ENCODE assay signal across 26 mouse cellular contexts in genomic region chr17:33139261-33139820, GRCm38 (mm10). TPM values are rescaled to one million over a fixed set of nuclear protein-coding genes. Genes with fewer than 3 reads are reported as not detected.
A peak's percentile ranks its signal among the peaks of the same experiment; 100 is the strongest.
DNase-seq lines count a peak whose midpoint lies in the region; ATAC-seq and TF ChIP-seq lines count a peak whose summit lies in the region.
"Had no signal": no experiment of that assay in that cellular context is flagged by ENCODE, and none has a peak within 500 bp of the region (broad histone marks: within the 10 kb centered on the region; RNA-seq: fewer than 3 reads in every experiment).

Morc2b (minus strand) TSS chr17:33139683.

- peak; percentile 82 for DNase-seq in heart, adult 11 months
- DNase-seq in heart, postnatal 4 days = no peak
- peak; percentile 76 for DNase-seq in ES-CJ7 (ENCODE audit: low read depth, low spot score)
- peak; percentile 14 for DNase-seq in WW6 (ENCODE audit: low read depth, low spot score)
- no peak for DNase-seq in left cerebral cortex, adult 11 months (ENCODE audit: low spot score)
- no peak for DNase-seq in midbrain, postnatal 0 days (ENCODE audit: low spot score)
- DNase-seq: adrenal gland, postnatal 10 days; adrenal gland, postnatal 36 days; cerebellum, adult 18-20 months; cerebellum, adult 9-10 months; cerebellum, postnatal 14 days; gastrocnemius, postnatal 14 days; heart, adult 18-20 months; heart, postnatal 10 days; heart, postnatal 36 days had no signal

- TF ChIP-seq CTCF in midbrain, postnatal 0 days (IDR thresholded peaks at IDR 0.05) = no peak

- no peaks in the 10 kb centered on the region for H3K4me1 ChIP-seq in liver, embryonic 12.5 days
- H3K4me1 ChIP-seq in midbrain, postnatal 0 days (ENCODE audit: insufficient read depth, low read length) = no peaks in the 10 kb centered on the region
- H3K4me1 ChIP-seq: forebrain, embryonic 10.5 days; forebrain, embryonic 13.5 days; heart, embryonic 12.5 days; heart, embryonic 15.5 days; hindbrain, embryonic 15.5 days had no signal

- H3K36me3 ChIP-seq in liver, embryonic 12.5 days = no peaks in the 10 kb centered on the region
- H3K36me3 ChIP-seq in midbrain, postnatal 0 days (ENCODE audit: insufficient read depth, low read length) = no peaks in the 10 kb centered on the region
- H3K36me3 ChIP-seq: forebrain, embryonic 10.5 days; G1E; heart, embryonic 12.5 days; heart, embryonic 15.5 days; hindbrain, embryonic 15.5 days had no signal

- no peaks in the 10 kb centered on the region for H3K27me3 ChIP-seq in liver, embryonic 12.5 days (replicated peaks)
- H3K27me3 ChIP-seq in midbrain, postnatal 0 days (ENCODE audit: insufficient read depth, low read length) = no peaks in the 10 kb centered on the region
- H3K27me3 ChIP-seq: forebrain, embryonic 13.5 days; heart, embryonic 12.5 days; heart, embryonic 15.5 days; hindbrain, embryonic 15.5 days had no signal

- peaks cover 4% of the 10 kb centered on the region; the same call in 1 of the 2 replicates for H3K9me3 ChIP-seq in liver, embryonic 12.5 days (replicated peaks)
- H3K9me3 ChIP-seq in midbrain, postnatal 0 days (ENCODE audit: low read length) = peaks cover 17% of the 10 kb centered on the region
- H3K9me3 ChIP-seq: G1E; heart, embryonic 15.5 days; hindbrain, embryonic 15.5 days had no signal

- no peak within 1 kb of the TSS for H3K9ac ChIP-seq in liver, embryonic 12.5 days
- H3K9ac ChIP-seq in midbrain, postnatal 0 days (replicated peaks; ENCODE audit: low read length, poor library complexity, severe bottlenecking) = no peak within 1 kb of the TSS
- H3K9ac ChIP-seq: forebrain, embryonic 13.5 days; heart, embryonic 12.5 days; heart, embryonic 15.5 days; hindbrain, embryonic 15.5 days had no signal

- H3K4me3 ChIP-seq in liver, embryonic 12.5 days = no peak within 1 kb of the TSS
- no peak within 1 kb of the TSS for H3K4me3 ChIP-seq in midbrain, postnatal 0 days (ENCODE audit: low read depth, low read length)
- H3K4me3 ChIP-seq: forebrain, embryonic 10.5 days; forebrain, embryonic 13.5 days; heart, embryonic 12.5 days; heart, embryonic 15.5 days; hindbrain, embryonic 15.5 days had no signal

- ATAC-seq in liver, embryonic 12.5 days = no peak
- ATAC-seq in midbrain, postnatal 0 days (ENCODE audit: low FRiP score) = no peak
- ATAC-seq: forebrain, embryonic 13.5 days; forebrain, embryonic 16.5 days; Patski had no signal

- H3K27ac ChIP-seq in liver, embryonic 12.5 days = no peak within 1 kb of the TSS
- no peak within 1 kb of the TSS for H3K27ac ChIP-seq in midbrain, postnatal 0 days (ENCODE audit: low read depth, low read length)
- H3K27ac ChIP-seq: forebrain, embryonic 10.5 days; forebrain, embryonic 13.5 days; heart, embryonic 15.5 days; hindbrain, embryonic 15.5 days had no signal

- WGBS in liver, embryonic 12.5 days (ENCODE audit: insufficient replicate concordance) = 62% methylated on average over 18 of the region's 18 CpGs
- WGBS in midbrain, postnatal 0 days = 77% methylated on average over 18 of the region's 18 CpGs

- no peak within 1 kb of the TSS for H3K4me2 ChIP-seq in liver, embryonic 12.5 days
- no peak within 1 kb of the TSS for H3K4me2 ChIP-seq in midbrain, postnatal 0 days (ENCODE audit: low read depth, low read length, poor library complexity, severe bottlenecking)
- H3K4me2 ChIP-seq: forebrain, embryonic 13.5 days; heart, embryonic 12.5 days; heart, embryonic 15.5 days; hindbrain, embryonic 15.5 days had no signal

RNA-seq across cellular contexts. Expression of gene Morc2b, which starts in this region (rescaled TPM):
- total RNA-seq in heart, postnatal 4 days (2021) = under 1 TPM in 1 of 2 experiments, not detected in 1; 0.10 TPM
- polyA plus RNA-seq in liver, embryonic 12.5 days (2016; fragmentation: Nextera tagmentation; extraction: Ambion mirVana) = not detected in 2 replicates
- 0.09 and 0.11 TPM in 2 replicates for total RNA-seq in midbrain, postnatal 0 days (2014; rRNA removed)
- 0.15 and 0.27 TPM in 2 replicates for polyA plus RNA-seq in midbrain, postnatal 0 days (2015; fragmentation: Nextera tagmentation; extraction: Ambion mirVana)
- total RNA-seq: adrenal gland, adult 18-20 months; adrenal gland, postnatal 36 days; heart, postnatal 10 days had no signal
- polyA plus RNA-seq: forebrain, embryonic 10.5 days; G1E; heart, embryonic 12.5 days; heart, embryonic 15.5 days; intestine, embryonic 14.5 days; Patski had no signal

Comparison
In these comparisons a context has a peak if more than half of its experiments do, and no peak if none do; other contexts are left out.
1. DNase-seq: peak in heart, adult 11 months (single experiment), ES-CJ7 (single experiment) and WW6 (single experiment); none in heart, postnatal 4 days (single experiment), left cerebral cortex, adult 11 months (single experiment) and midbrain, postnatal 0 days (single experiment).